Mouse (Mus musculus) frontal cortex, postnatal 25 days (tissue): ENCODE measurements around the gene Cdc40.

Source experiments
- DNase-seq, 2 experiments: peaks; one replicate each; pipeline ENCODE4 v3.0.0; 2022; ENCODE audit warnings: low spot score in 2 of 2

The Cdc40 gene

GRCm38 (mm10) chr10:40882831-40883643 is at the start of gene Cdc40, which contains the start of gene Wasf1:
Gene Cdc40, minus strand, starts transcription at chr10:40883311.
Gene Wasf1, plus strand, starts transcription at chr10:40883475.
- DNase-seq: peak; percentile 96 to 98

- no peak for DNase-seq
Observed at GRCm38 (mm10) chr10:40919464-40919863, 36.4 kb upstream of the Cdc40 start.

GRCm38 (mm10) chr10:40918669-40919440 is 35.7 kb upstream of the Cdc40 start:
- no peak for DNase-seq

- no peak for DNase-seq
Observed at GRCm38 (mm10) chr10:40915240-40915639, 32.1 kb upstream of the Cdc40 start.

GRCm38 (mm10) chr10:40910811-40911210 is 27.7 kb upstream of the Cdc40 start:
- no peak for DNase-seq

GRCm38 (mm10) chr10:40908580-40908979 is 25.5 kb upstream of the Cdc40 start:
- no peak for DNase-seq

GRCm38 (mm10) chr10:40906802-40907201 is 23.7 kb upstream of the Cdc40 start:
- DNase-seq: no peak

- DNase-seq: no peak
Observed at GRCm38 (mm10) chr10:40906131-40906530, 23.0 kb upstream of the Cdc40 start.

- DNase-seq: no peak
Observed at GRCm38 (mm10) chr10:40901786-40902185, 18.7 kb upstream of the Cdc40 start.

- no peak for DNase-seq
Observed at GRCm38 (mm10) chr10:40896656-40897055, 13.5 kb upstream of the Cdc40 start.

GRCm38 (mm10) chr10:40895765-40896164 is 12.7 kb upstream of the Cdc40 start:
- no peak for DNase-seq

GRCm38 (mm10) chr10:40889146-40889545 is 6.0 kb upstream of the Cdc40 start:
- no peak for DNase-seq

- DNase-seq: no peak
Observed at GRCm38 (mm10) chr10:40887316-40887715, 4.2 kb upstream of the Cdc40 start.

- no peak for DNase-seq
Observed at GRCm38 (mm10) chr10:40885432-40885831, 2.3 kb upstream of the Cdc40 start.

GRCm38 (mm10) chr10:40884279-40884806 is 1.2 kb upstream of the Cdc40 start:
- peak; percentile 22 to 31 for DNase-seq

- DNase-seq: no peak
Observed at GRCm38 (mm10) chr10:40883644-40884278, 650 bp upstream of the Cdc40 start.

- no peak for DNase-seq
Observed at GRCm38 (mm10) chr10:40882333-40882732, 778 bp downstream of the Cdc40 start.

- no peak for DNase-seq
Observed at GRCm38 (mm10) chr10:40881236-40881635, 1.9 kb downstream of the Cdc40 start.

GRCm38 (mm10) chr10:40879969-40880368 is 3.1 kb downstream of the Cdc40 start:
- no peak for DNase-seq

GRCm38 (mm10) chr10:40878246-40878645 is 4.9 kb downstream of the Cdc40 start:
- DNase-seq: no peak

- no peak for DNase-seq
Observed at GRCm38 (mm10) chr10:40872052-40872451, 11.1 kb downstream of the Cdc40 start.

- DNase-seq: no peak
Observed at GRCm38 (mm10) chr10:40871301-40871700, 11.8 kb downstream of the Cdc40 start.
